Mouse (Mus musculus) frontal cortex, postnatal 14 days (tissue): Measurements from ENCODE around the gene Gimap8.

Source experiments
- DNase-seq, 2 experiments: peaks; one replicate each; pipeline ENCODE4 v3.0.0; 2022; ENCODE audit warnings: low spot score in 2 of 2

Gimap8 gene

GRCm38 (mm10) chr6:48637811-48638500 lies 9.1 kb upstream of the Gimap8 start:
- DNase-seq, result no peak

- DNase-seq, result no peak
These were observed 8.5 kb upstream of the Gimap8 start for GRCm38 (mm10) chr6:48638553-48638952.

GRCm38 (mm10) chr6:48641391-48641790 lies 5.6 kb upstream of the Gimap8 start:
- DNase-seq, result no peak

GRCm38 (mm10) chr6:48642764-48643292 lies 4.2 kb upstream of the Gimap8 start:
- DNase-seq, result no peak

- peak in 1 of 2 experiments; percentile 58 for DNase-seq
These were observed 1.2 kb upstream of the Gimap8 start for GRCm38 (mm10) chr6:48645660-48646308.

GRCm38 (mm10) chr6:48646309-48646690 lies 734 bp upstream of the Gimap8 start:
- no peak for DNase-seq

- DNase-seq, result no peak
These were observed 577 bp downstream of the Gimap8 start for GRCm38 (mm10) chr6:48647611-48648010.

- no peak for DNase-seq
These were observed 1.7 kb downstream of the Gimap8 start for GRCm38 (mm10) chr6:48648779-48649178.

- DNase-seq, result no peak
These were observed 3.0 kb downstream of the Gimap8 start for GRCm38 (mm10) chr6:48650041-48650440.

- no peak for DNase-seq
These were observed 11.7 kb downstream of the Gimap8 start for GRCm38 (mm10) chr6:48658721-48659120.

GRCm38 (mm10) chr6:48664750-48665149 lies 17.7 kb downstream of the Gimap8 start:
- DNase-seq, result no peak

GRCm38 (mm10) chr6:48665471-48665870 lies 18.4 kb downstream of the Gimap8 start:
- DNase-seq, result no peak

GRCm38 (mm10) chr6:48666159-48666586 lies 19.1 kb downstream of the Gimap8 start:
- DNase-seq, result no peak

GRCm38 (mm10) chr6:48668022-48668421 lies 21.0 kb downstream of the Gimap8 start:
- DNase-seq, result no peak

- no peak for DNase-seq
These were observed 22.5 kb downstream of the Gimap8 start for GRCm38 (mm10) chr6:48669446-48669969.

GRCm38 (mm10) chr6:48674291-48675058 lies 27.4 kb downstream of the Gimap8 start:
- DNase-seq, result no peak

- no peak for DNase-seq
These were observed 28.4 kb downstream of the Gimap8 start for GRCm38 (mm10) chr6:48675400-48675930.

- DNase-seq, result no peak
These were observed 29.2 kb downstream of the Gimap8 start, which contains the start of gene Gimap9 for GRCm38 (mm10) chr6:48675931-48676859. Gene Gimap9, plus strand, starts transcription at chr6:48676129.

GRCm38 (mm10) chr6:48676860-48677415 lies 29.9 kb downstream of the Gimap8 start:
- DNase-seq, result no peak
